In genomic region chr6:6914849-6915525, GRCm38 (mm10) we compare ENCODE assay signal across 8 mouse cellular contexts. TPM values are rescaled to one million over a fixed set of nuclear protein-coding genes. Genes with fewer than 3 reads are reported as not detected.
DNase-seq lines count a peak whose midpoint lies in the region; ATAC-seq lines count a peak whose summit lies in the region.

No protein-coding gene starts in this region.

- no peak overlapping the region for H3K27ac ChIP-seq in forebrain, embryonic 15.5 days (replicated peaks)
- H3K27ac ChIP-seq in intestine, embryonic 16.5 days (ENCODE audit: low read length): no peak overlapping the region
- H3K27ac ChIP-seq in limb, embryonic 11.5 days (replicated peaks; ENCODE audit: low read depth, low read length): no peak overlapping the region

- peak; percentile 82 for ATAC-seq in forebrain, embryonic 15.5 days (replicated peaks)
- ATAC-seq in intestine, embryonic 16.5 days: peak; percentile 63; the same call in 1 of the 2 replicates
- ATAC-seq in limb, embryonic 11.5 days (ENCODE audit: insufficient number of reproducible peaks, low FRiP score, low TSS enrichment, low read depth): 0 out of 2 replicates have a peak, but pooled peaks have one; percentile 31
- ATAC-seq in activated CD4-positive, CD25-positive, alpha-beta regulatory T cell, adult 4 months: no peak

- no peak overlapping the region for H3K4me2 ChIP-seq in forebrain, embryonic 15.5 days (replicated peaks)
- no peak overlapping the region for H3K4me2 ChIP-seq in intestine, embryonic 16.5 days (ENCODE audit: low read depth, low read length)
- no peak overlapping the region for H3K4me2 ChIP-seq in limb, embryonic 11.5 days (ENCODE audit: low read depth, severe bottlenecking)

- H3K27me3 ChIP-seq in forebrain, embryonic 15.5 days: no peaks in the 10 kb centered on the region
- H3K27me3 ChIP-seq in intestine, embryonic 16.5 days (replicated peaks; ENCODE audit: control insufficient read depth, insufficient read depth, low read length): no peaks in the 10 kb centered on the region
- H3K27me3 ChIP-seq in limb, embryonic 11.5 days (ENCODE audit: control insufficient read depth, insufficient read depth, low read length): no peaks in the 10 kb centered on the region

- H3K4me3 ChIP-seq in forebrain, embryonic 15.5 days: no peak overlapping the region
- H3K4me3 ChIP-seq in intestine, embryonic 16.5 days (ENCODE audit: low read length): no peak overlapping the region
- H3K4me3 ChIP-seq in limb, embryonic 11.5 days (ENCODE audit: low read depth, low read length): no peak overlapping the region

- no peaks in the 10 kb centered on the region for H3K9me3 ChIP-seq in forebrain, embryonic 15.5 days
- H3K9me3 ChIP-seq in intestine, embryonic 16.5 days (ENCODE audit: control insufficient read depth, low read length): no peaks in the 10 kb centered on the region
- no peaks in the 10 kb centered on the region for H3K9me3 ChIP-seq in limb, embryonic 11.5 days (ENCODE audit: control insufficient read depth, low read length)

- 29% methylated on average over 5 of the region's 5 CpGs for WGBS in forebrain, embryonic 15.5 days
- 41% methylated on average over 5 of the region's 5 CpGs for WGBS in intestine, embryonic 16.5 days
- WGBS in limb, embryonic 11.5 days: 36% methylated on average over 5 of the region's 5 CpGs

- no peaks in the 10 kb centered on the region for H3K36me3 ChIP-seq in forebrain, embryonic 15.5 days
- no peaks in the 10 kb centered on the region for H3K36me3 ChIP-seq in intestine, embryonic 16.5 days (ENCODE audit: control insufficient read depth, insufficient read depth, low read length)
- H3K36me3 ChIP-seq in limb, embryonic 11.5 days (ENCODE audit: control insufficient read depth, insufficient read depth, low read length): no peaks in the 10 kb centered on the region

- no peak overlapping the region for H3K9ac ChIP-seq in forebrain, embryonic 15.5 days (replicated peaks)
- H3K9ac ChIP-seq in intestine, embryonic 16.5 days (ENCODE audit: low read depth, low read length): no peak overlapping the region
- H3K9ac ChIP-seq in limb, embryonic 11.5 days (ENCODE audit: low read length): no peak overlapping the region

- H3K4me1 ChIP-seq in forebrain, embryonic 15.5 days: no peaks in the 10 kb centered on the region
- no peaks in the 10 kb centered on the region for H3K4me1 ChIP-seq in intestine, embryonic 16.5 days (ENCODE audit: control insufficient read depth, insufficient read depth, low read length)
- no peaks in the 10 kb centered on the region for H3K4me1 ChIP-seq in limb, embryonic 11.5 days (ENCODE audit: control insufficient read depth, insufficient read depth, low read length)

- DNase-seq in urinary bladder, postnatal 14 days (ENCODE audit: low spot score): peak; percentile 25
- DNase-seq in urinary bladder, adult 2 months (ENCODE audit: low spot score): no peak
- DNase-seq in c-Kit-positive CD71-positive TER-119-positive erythroid progenitor cells, embryonic 14.5 days (ENCODE audit: low spot score): peak; percentile 4
- DNase-seq in limb, embryonic 11.5 days (ENCODE audit: low spot score): peak; percentile 62
- DNase-seq in naive thymus-derived CD4-positive, alpha-beta T cell, adult 2 months (ENCODE audit: low read depth): peak; percentile 17

RNA-seq across cellular contexts. Expression of gene Dlx5, which starts 33.1 kb away (rescaled TPM):
- polyA plus RNA-seq in urinary bladder, adult 2 months (2012; rRNA removed): not detected in 2 replicates
- 81.5 and 84.7 TPM in 2 replicates for polyA plus RNA-seq in forebrain, embryonic 15.5 days (2015; fragmentation: Nextera tagmentation; extraction: Ambion mirVana)
- 1.5 and 1.7 TPM in 2 replicates for polyA plus RNA-seq in intestine, embryonic 16.5 days (2015; fragmentation: Nextera tagmentation; extraction: Ambion mirVana)
- polyA plus RNA-seq in limb, embryonic 11.5 days (2014; fragmentation: Nextera tagmentation; extraction: Ambion mirVana): 15.5 and 16.3 TPM in 2 replicates
- not detected for polyA plus RNA-seq in activated CD4-positive, CD25-positive, alpha-beta regulatory T cell, adult 4 months (2017; shearing (Covaris generic))

RNA-seq across cellular contexts. Expression of gene Sdhaf3, which starts 40.8 kb away (rescaled TPM):
- 1.8 and 1.9 TPM in 2 replicates for polyA plus RNA-seq in urinary bladder, adult 2 months (2012; rRNA removed)
- 6.1 and 6.9 TPM in 2 replicates for polyA plus RNA-seq in forebrain, embryonic 15.5 days (2015; fragmentation: Nextera tagmentation; extraction: Ambion mirVana)
- 5.4 and 6.0 TPM in 2 replicates for polyA plus RNA-seq in intestine, embryonic 16.5 days (2015; fragmentation: Nextera tagmentation; extraction: Ambion mirVana)
- 7.2 and 7.4 TPM in 2 replicates for polyA plus RNA-seq in limb, embryonic 11.5 days (2014; fragmentation: Nextera tagmentation; extraction: Ambion mirVana)
- 1 to 10 TPM; 3.0 to 3.4 TPM for polyA plus RNA-seq in activated CD4-positive, CD25-positive, alpha-beta regulatory T cell, adult 4 months (2017; shearing (Covaris generic))

RNA-seq across cellular contexts. Expression of gene Dlx6, which starts 51.9 kb away (rescaled TPM):
- polyA plus RNA-seq in urinary bladder, adult 2 months (2012; rRNA removed): not detected in 2 replicates
- polyA plus RNA-seq in forebrain, embryonic 15.5 days (2015; fragmentation: Nextera tagmentation; extraction: Ambion mirVana): 13.2 and 14.7 TPM in 2 replicates
- polyA plus RNA-seq in intestine, embryonic 16.5 days (2015; fragmentation: Nextera tagmentation; extraction: Ambion mirVana): not detected in 2 replicates
- polyA plus RNA-seq in limb, embryonic 11.5 days (2014; fragmentation: Nextera tagmentation; extraction: Ambion mirVana): 0.36 and 0.89 TPM in 2 replicates
- polyA plus RNA-seq in activated CD4-positive, CD25-positive, alpha-beta regulatory T cell, adult 4 months (2017; shearing (Covaris generic)): not detected
